Mouse (Mus musculus): Measurements from ENCODE around the gene Rab38.

DNA sequence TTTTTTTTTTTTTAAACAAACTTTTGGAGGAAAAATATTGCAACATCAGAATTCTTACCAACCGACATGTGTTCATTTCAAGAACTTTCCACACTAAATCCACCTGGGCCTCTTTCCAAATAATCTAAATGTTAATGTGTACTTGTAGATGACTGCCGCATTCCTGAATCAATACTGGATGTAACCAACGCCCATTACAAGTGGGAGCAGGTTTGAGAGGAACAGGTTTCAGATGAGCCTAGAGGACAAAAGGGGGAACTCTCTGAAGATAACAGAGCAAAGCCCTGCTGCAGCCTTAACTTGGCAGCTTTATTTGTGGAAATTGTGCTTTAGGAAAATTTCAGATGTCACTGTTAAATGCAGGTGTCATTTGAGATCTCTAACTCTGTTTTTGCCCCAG is 4.3 kb upstream of the Rab38 start:
- TF ChIP-seq CTCF (conservative IDR thresholded peaks at IDR 0.05; ENCODE audit: insufficient read depth, insufficient read length, low read depth, low read length) (no peak), POLR2A (IDR thresholded peaks at IDR 0.05; ENCODE audit: low read depth, low read length) (no peak)
